Mouse (Mus musculus): Measurements from ENCODE around the gene Dab1.

The Dab1 gene

DNA sequence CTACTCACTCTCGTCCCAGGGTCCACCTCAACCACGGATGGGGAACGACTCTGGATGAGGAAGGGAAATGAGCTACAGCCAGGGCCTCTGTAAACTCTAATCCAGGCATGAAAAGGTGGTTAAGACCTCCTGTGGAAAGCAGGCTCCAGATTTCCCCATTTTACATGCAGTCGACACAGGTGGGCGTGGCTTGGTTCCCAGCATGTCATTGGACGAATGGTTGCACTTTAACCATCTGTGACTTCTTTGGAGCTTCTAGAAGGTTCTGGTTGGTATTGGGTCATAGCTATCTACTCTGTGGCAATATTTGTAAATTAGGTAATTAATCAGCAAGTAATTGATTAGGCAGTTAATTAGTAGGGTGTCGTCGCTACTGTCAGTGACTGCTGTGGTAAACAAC lies 752.0 kb downstream of the Dab1 start:
- DNase-seq (ENCODE audit: low read depth) = no peak

DNA sequence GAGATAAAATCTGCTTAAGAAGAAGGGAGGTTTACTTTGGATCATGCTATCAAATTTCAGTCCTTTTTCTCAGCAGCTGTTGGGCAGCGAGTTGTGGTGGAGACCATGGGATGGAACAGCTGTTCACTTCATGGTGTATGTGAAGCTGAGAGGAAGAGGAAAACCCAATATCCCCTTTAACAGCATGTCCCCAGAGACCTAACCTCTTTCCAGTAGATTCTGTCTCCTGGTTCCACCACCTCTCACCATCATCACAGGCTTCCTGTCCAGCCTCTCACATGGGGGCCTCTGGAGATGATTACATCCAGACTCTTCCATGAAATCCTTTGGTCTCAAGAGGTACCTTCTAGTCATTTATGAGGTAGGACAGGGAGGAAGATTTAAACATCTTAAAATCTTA lies 755.0 kb downstream of the Dab1 start:
- DNase-seq (ENCODE audit: low read depth) = no peak

DNA sequence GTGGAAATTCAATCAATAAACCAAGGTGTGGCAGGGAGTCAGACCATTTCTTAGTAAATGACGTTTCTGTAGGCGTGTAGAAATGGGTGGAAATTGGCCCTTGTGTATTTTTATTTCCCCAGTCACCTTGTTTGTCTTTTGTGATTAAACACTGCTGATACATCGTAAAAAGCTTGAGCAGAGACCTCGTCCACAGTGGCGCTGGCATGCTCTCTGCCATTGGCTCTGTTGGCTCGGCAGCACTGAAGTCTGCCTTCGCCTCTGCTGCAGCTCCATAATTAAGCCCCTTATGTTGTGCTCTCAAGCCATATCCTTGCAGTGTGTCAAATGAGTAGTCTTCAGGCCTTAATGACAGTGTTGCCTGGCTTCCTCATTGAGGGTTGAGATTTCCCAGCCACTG lies 765.5 kb downstream of the Dab1 start:
- no peak for DNase-seq (ENCODE audit: low read depth)

DNA sequence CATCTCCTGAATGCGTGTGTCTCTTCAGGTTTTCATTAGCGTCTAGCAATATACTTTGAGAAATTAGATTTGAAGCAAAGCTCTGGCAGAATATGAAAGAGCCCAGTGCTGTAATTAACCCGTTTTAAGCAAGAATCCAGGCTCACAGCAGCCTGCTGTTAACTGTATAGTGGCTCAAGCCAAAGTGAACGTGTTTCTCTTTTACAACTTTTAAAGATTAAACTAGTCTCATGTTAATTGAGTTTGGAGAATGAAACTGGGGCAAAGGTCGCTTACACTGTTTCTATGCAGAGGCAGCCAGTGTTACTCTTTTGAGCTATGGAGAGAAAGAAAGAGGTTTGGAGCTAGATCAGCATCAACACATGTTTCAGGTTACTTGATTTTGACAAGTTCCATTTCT lies 766.1 kb downstream of the Dab1 start:
- DNase-seq (ENCODE audit: low read depth) = no peak

DNA sequence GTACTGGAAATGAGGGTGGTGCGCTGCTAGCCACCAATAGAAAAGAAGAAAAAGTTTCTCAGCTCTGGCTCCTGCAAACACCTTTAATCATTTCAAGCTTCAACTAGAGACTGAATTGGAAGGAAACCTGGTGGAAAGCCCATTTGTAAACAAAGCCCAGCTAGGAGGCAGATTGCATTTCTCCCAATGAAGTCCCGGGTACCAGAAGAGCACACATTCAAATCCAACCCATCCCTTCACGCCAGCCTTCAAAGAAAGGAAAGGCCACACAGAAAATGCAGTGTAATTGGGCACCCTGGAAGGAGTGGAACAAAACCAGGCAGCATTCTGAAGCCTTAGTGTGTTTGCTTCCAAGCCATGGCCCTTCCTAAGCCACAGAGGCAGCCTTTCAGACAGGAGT lies 776.4 kb downstream of the Dab1 start:
- DNase-seq (ENCODE audit: low read depth) = no peak

DNA sequence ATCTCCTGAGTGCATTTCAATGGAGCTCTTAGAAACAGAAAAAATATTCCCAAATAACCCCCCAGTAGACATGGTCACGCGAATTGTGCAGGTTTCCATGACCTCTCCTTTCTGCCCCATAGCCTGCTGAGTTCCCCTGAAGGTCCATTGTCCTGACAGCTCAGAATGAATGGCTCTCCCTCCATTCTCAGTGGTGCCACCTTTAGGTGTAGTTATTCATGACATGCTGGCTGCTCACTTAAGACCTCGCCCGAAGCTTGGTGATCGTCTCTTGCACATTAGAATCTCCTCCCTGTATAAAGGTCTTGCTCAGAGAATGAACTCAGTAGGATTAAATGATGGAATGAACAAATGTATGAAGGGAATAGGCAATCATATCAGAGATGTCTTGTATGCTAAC lies 776.9 kb downstream of the Dab1 start:
- no peak for DNase-seq (ENCODE audit: low read depth)

DNA sequence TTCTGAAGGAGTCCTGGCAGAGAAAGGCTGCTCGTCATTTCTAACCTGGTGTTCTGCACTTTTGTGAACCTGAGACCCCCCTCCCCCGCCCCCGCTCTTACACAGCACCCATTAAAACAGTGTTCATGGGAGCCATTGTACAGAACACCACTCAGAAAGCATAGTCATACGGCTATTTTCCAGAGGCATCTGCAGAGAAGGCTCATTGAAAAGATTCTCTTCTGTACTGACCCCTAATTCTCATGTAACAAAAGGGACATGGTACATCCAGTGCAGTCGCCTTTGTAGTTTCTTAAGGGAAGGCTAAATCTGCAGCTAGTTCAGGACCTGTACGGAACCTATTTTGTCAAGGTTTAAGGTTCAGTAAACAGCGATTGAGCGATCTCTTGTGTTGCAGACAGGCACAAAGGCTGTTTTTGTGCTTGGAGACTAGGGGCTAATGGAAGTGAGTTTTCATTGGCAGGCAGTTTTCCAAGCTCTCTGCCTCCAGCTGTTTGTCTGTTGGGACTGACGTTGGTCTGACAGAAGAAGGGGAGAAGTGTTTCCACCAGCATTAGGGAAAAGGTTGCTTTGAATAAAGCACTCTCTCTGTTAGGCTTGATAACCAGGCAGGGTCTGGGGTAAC lies 780.1 kb downstream of the Dab1 start:
- DNase-seq (ENCODE audit: low read depth) = no peak

DNA sequence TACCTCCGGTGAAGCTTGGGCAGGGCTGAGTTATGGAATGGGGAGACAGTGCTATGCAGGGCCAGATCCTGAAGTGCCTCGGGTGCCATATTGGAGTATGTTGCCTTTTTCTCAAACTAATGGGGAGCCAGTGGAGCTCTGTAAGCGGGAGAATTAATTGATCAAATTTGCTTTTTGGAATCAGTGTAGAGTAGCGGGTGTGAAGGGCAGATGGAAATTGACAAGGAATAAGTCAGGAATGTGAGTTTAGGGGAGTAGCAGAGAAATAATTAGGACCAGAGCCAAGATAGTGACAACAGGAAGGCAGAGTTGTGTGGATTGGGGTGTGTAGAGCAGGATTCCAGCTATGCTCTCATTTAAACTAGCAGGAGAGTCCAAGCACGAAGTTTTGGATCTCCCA lies 784.9 kb downstream of the Dab1 start:
- DNase-seq (ENCODE audit: low read depth) = no peak

DNA sequence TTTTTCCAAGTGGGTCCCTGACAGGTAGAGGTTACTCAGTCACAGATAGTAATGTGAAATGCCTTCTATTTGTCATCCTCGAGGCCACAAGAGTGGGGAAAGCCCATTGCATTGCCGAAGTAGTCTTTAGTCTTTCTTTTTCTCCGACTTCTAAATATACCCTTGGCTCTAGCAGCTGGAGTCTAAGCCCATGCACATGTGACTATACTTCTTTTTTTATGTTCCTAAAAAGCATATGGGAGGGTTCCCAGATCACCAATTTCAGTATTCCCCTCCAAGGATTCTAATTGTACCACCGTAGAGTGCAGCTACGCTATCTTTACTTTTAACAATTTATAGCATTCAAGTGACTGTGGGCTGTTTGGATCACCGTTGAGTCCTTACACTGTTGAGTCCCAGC lies 791.8 kb downstream of the Dab1 start:
- no peak for DNase-seq (ENCODE audit: low read depth)

DNA sequence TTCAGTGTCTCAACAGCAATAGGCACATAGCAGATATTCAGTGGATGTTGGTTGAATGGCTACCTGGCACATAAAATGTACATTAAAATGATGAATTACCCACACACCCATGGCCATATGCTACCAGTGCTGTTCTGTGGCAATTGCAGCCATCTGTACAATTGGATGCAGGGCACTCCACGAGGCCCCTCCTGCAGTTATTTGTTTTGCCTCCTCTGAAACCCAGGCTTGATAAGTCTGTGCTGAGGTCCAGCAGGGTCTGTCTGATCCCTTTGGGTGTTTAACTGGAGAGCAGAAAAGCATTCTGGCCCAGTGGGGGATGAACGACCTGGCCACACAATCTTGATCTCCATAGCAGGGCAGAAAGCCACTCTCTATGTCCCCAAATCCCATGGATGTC lies 796.3 kb downstream of the Dab1 start:
- no peak for DNase-seq (ENCODE audit: low read depth)

DNA sequence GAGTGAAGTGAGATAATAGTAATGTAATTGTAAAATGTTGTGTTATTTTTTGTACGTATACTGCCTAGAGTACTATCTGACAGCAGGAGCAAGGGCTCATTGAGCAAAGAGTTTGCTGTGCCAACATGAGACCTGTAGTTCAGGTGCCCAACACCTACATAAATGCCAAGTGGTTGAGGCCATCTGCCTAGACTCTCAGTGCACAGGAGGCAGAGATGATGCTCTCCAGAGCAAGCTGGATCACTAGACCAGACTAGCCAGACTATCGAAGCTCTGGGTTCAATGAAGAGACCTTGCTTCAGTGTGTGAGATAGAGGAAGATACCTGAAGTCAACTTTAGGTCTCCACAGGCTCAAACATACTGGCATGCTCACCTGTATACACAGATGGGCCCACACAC lies 799.2 kb downstream of the Dab1 start:
- DNase-seq (ENCODE audit: low read depth) = no peak

DNA sequence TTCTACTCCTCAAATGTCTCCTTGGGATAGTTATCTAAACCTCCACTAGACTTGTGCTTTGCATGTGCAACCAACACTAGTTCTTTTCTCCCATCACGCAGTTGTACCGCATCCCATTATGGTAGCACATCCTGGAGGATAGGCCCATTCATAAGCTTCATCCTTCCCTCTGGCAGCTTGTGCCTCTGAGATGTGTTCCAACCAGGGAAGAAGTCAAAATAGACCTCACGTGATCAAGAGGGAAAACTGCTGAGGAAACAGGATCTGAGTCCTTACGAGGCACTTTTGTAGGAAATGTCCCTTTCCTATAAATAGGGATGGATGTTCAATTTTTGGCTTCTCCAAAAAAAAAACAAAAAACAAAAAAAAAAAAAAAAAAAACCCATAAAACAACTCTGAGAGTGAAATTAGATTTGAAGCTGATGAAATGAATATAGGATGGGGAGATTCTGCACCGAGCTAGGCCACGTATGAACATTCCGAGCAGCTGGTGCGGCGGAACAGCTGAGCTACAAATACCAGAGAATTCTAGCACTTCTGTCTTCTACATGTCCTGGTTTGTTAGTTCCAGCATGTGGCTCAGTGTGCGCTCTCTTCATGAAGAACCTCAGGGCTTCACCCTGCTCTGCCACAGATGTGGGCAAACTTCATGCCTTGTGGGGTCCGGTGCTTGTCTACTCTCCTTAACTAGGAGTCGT lies 802.0 kb downstream of the Dab1 start:
- DNase-seq (ENCODE audit: low read depth) = no peak

DNA sequence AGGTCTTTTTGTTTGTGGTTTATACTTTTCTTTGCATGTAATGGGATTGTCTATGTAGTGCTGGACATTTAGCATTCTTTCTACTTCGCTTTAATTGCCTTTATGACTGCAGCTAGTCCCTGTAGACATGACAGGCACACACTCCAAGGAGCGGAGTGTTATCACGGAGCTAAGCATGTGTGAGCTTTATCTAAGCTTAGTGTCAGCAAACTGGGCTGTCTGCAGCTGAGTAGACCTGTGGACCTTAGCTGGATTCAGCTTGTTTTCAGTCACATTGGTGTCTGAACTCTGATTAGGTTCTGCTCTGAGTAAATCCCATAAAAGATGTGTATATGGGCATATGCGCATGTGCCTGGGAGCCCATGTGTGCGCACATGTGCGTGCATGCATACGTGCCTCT lies 810.0 kb downstream of the Dab1 start:
- DNase-seq (ENCODE audit: low read depth) = no peak

DNA sequence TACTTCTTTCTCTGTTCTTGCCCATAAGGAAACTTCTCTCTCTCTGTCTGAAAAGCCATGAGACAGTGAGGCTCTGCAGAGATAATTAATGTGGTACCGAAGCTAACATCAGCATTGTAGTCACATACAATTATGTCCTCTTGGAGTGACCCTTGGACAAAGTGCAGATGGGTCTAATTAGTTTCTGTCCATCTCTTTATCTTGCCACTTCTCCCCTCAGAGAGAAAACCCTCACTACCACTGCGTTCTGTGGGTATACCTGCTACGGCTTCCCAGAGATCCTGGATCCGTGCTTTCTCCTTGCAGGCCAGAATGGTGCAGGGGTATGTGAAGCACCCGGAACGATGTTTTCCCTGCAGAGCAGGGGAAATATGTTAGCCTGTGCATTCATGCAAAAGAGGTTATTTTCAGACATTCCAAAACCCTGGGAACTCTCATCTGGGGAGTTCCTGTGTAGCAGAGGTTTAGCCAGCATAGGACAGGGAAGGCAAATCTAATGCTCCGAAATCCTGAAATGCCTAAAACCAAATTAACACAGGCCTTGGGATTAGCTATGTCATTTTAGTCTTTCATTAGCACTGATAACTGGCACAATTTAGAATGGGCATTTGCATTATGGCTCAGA lies 812.2 kb downstream of the Dab1 start:
- no peak for DNase-seq (ENCODE audit: low read depth)

DNA sequence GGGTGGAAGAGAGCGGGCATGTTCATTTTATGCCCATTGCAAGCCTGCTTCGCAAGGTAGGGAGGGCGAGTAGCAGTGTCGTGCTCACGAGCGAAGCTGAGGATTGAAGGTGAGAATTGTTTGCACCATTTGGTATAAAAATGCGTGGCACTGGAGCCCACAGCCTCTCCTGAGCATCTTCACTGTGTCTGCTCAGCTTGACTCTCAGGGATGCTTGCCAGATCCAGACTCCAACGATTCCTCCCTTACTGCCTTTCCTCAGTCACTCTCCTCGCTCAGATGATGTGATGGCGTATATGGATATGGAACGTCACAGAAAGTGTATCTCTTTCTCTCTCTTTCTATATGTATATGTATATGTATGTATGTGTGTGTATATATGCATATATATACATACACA lies 813.0 kb downstream of the Dab1 start:
- no peak for DNase-seq (ENCODE audit: low read depth)

DNA sequence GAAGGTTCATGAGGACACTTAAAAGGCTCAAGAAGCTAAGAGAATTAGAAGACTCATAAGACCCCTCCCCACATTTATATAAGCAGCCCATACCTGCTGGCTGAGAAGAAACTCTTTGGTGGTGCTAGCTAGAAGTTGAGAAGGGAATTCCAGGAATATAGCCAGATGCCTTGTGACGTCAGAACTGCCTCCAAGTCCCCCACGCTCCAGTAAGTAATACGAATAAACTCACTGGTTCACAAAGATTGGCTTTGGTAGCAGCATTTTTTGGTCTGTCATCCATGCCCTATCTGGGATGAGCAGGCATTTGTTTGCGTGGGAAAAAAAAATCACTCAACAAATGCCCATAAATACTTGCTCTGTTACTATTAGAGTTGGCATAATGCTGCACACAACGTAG lies 816.6 kb downstream of the Dab1 start:
- DNase-seq (ENCODE audit: low read depth) = no peak

DNA sequence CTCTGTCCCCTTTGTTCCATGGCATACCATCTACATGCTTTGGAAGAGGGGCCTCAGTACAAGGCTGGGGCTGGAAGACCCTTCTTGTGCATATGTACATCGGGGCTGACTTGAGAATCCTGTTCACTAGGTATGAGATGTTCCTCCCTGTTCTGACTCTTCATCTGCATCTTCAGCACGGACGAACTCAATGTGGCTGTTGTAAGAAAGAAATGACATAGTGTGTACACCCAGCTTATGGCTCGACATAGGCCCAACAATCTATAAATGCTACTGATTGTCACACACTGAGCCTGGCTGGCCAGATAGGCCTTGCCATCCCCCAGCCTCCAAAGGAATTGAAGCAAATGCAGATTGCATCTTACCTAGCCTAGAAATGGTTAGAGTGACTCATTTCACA lies 817.3 kb downstream of the Dab1 start:
- DNase-seq (ENCODE audit: low read depth) = no peak

DNA sequence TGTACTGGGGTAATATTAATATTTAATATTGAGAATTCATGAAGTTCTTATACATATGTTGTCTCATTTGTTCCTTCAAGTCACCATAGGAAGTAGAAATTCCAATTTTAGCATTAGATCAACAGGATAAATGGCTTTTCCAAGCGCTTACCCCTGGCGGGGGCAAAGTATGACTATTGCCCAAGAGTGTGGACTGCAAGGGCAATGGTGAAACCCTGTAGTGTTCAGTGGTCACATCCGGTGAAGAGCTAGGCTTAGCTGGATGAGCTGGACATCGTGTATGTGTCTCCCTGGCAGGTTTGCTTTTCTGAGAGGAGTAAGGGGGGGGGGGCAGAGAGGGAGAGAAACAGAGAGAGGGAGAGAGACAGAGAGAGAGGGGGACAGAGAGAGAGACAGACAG lies 819.6 kb downstream of the Dab1 start:
- DNase-seq (ENCODE audit: low read depth) = no peak

DNA sequence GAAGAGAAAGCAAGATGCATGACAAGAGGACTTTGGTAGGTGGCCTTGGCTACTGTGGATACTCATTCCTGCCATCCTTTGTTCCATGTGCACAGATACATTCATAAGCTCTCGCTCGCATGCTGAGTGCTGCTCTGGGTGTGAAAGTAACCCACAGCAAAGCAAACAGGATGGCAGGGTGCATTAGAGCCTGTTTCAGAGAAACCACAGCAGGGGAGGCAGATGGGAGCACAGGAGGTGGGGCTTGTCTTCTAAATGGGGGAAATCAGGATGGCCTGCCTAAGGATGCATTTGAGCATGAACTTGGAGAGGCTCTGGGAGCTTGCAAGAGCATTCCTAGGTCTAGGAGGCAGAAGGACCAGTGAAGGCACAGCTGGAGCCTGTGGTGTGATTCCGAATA lies 820.5 kb downstream of the Dab1 start:
- DNase-seq (ENCODE audit: low read depth) = no peak

DNA sequence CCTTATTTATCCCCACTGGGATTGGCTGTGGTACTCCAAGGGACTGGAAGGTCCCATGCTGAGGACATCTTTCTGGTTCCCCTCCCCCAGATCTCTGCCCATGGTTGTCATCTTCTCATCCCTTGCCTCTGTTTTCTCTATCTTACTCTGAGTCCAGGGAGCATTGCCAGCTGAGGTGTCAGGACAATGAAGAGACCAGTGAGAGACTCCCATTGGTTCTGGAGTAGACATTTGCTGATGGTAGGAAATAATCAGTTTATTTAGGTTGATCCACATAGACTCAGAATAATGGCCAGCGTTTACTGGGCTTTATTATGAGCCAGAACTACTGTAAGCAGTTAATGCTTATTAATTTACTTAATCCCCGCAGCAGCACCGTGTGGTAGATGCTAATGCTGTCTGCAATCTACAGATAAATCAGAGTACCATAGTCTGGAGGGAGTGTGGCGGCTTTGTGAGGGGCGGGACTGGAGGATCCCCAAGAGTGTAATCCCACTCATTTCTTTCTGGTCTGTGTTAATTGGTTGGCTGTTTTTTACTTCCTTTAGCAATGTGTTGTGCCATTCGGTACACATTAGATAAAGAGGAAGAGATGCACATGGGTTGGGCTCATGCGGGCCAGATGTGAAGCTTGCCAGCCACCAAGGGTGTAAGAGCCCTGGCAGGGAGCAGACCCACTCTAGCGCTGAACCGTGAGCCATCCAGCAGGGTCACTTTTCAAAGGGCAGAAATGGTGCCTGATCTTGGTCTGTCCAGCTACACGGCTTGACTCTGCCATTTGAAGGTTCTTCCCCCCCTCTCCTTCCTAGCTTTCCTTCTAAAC lies 824.0 kb downstream of the Dab1 start:
- no peak for DNase-seq (ENCODE audit: low read depth)

DNA sequence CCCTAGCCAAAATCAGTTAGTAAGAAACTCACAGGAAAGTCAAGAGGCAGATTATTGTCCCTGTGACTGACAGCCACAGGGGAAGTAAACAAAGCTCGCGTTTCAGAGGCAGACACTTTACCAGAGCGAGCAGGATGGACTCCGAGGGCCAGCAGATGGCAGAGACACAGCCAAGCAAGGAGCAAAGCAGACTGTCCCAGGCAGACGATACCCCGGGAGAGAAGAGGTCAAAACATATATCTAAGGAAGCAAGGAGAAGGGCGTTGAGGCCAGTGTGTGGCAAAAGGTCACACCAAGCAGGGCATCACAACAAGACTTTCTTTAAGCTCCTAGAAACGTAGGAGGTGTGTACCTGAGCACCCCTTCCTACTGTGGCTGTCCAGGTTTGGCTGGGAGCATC lies 824.6 kb downstream of the Dab1 start:
- DNase-seq (ENCODE audit: low read depth) = no peak

DNA sequence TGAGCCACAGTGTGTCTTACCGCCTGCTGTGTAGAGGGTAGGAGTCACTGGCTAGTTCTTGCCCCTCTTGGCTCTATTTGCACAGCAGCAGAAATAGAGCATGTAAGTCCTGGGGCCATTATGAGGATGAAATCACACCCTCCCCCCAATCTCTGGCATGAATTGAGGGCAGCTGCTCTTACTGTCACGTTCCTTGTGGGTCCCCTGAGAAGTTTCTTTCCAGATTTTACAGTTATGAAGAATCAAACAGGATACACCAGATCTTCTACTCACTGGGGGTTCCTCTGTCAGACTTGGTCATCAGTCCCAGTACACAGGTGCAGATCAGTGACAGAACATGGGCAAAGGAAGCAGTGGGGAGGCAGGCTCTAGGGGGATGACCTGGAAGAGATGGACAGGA lies 825.8 kb downstream of the Dab1 start:
- no peak for DNase-seq (ENCODE audit: low read depth)

DNA sequence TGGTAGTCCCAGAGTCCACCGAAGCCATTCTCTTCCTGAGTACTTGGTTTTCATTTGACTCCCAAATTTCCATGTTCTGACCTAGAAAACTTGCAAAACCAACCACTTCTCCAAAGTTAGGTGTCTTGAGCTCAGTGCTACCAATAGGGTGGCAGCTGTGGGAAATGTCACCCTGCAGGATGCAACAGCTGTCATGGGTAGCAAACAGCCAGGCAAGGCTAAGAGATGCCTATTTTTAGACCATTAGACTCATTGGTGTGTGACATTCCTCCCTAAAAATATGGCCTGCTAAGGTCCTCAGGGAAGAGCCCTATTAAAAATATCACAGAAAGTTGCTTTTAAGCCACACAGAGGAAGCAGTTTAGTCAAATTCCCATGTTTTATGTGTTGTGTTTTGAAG lies 829.0 kb downstream of the Dab1 start:
- no peak for DNase-seq (ENCODE audit: low read depth)
